Mouse (Mus musculus): ENCODE results near the gene Timm44. TPM values are rescaled to one million over a fixed set of nuclear protein-coding genes. Genes with fewer than 3 reads are reported as not detected.
"Not testable (repeated sequence)": the region's sequence is repeated elsewhere in the genome, so short reads cannot be mapped to it uniquely, and the experiment has no call there.

Timm44 gene
- polyA plus RNA-seq, 1 experiment from 2014 or later, result 44.5 TPM

- Histone ChIP-seq H3K9me3 (ENCODE audit: control insufficient read depth, low read length) (no peaks in the 10 kb centered on the region), H3K4me2 (ENCODE audit: low read length) (peak overlapping the region; percentile 74), H3K27ac (ENCODE audit: low read length) (peak overlapping the region; percentile 97), H3K4me1 (replicated peaks; ENCODE audit: control insufficient read depth, insufficient read depth, low read length) (peaks cover 41% of the 10 kb centered on the region), H3K4me3 (replicated peaks; ENCODE audit: low read length) (peak overlapping the region; percentile 69), H3K36me3 (ENCODE audit: control insufficient read depth, insufficient read depth) (peaks cover 11% of the 10 kb centered on the region; the same call in 1 of the 2 replicates), H3K27me3 (replicated peaks; ENCODE audit: control insufficient read depth, insufficient read depth, low read length) (no peaks in the 10 kb centered on the region), H3K9ac (replicated peaks; ENCODE audit: low read depth, low read length) (peak overlapping the region; percentile 96)
- ATAC-seq, result no peak
- WGBS, result 46% methylated on average over 4 of the region's 4 CpGs
Observed at GRCm38 (mm10) chr8:4257350-4257749, 18.4 kb downstream of the Timm44 start.

- no peak for ATAC-seq
- 36% methylated on average over 4 of the region's 4 CpGs for WGBS
- no peaks in the 10 kb centered on the region for H3K9me3 ChIP-seq (ENCODE audit: control insufficient read depth, low read length)
- peak overlapping the region; percentile 69 for H3K4me3 ChIP-seq (replicated peaks; ENCODE audit: low read length)
- peak overlapping the region; percentile 96 for H3K9ac ChIP-seq (replicated peaks; ENCODE audit: low read depth, low read length)
- H3K4me2 ChIP-seq (ENCODE audit: low read length), result peak overlapping the region; percentile 74
- H3K4me1 ChIP-seq (replicated peaks; ENCODE audit: control insufficient read depth, insufficient read depth, low read length), result peaks cover 42% of the 10 kb centered on the region
- H3K36me3 ChIP-seq (ENCODE audit: control insufficient read depth, insufficient read depth), result peaks cover 11% of the 10 kb centered on the region; the same call in 1 of the 2 replicates
- H3K27ac ChIP-seq (ENCODE audit: low read length), result peak overlapping the region; percentile 97
- no peaks in the 10 kb centered on the region for H3K27me3 ChIP-seq (replicated peaks; ENCODE audit: control insufficient read depth, insufficient read depth, low read length)
Observed at GRCm38 (mm10) chr8:4256911-4257310, 18.8 kb downstream of the Timm44 start.

GRCm38 (mm10) chr8:4255471-4255870, 20.2 kb downstream of the Timm44 start:
- H3K9me3 ChIP-seq (ENCODE audit: control insufficient read depth, low read length); ATAC-seq; H3K36me3 ChIP-seq (ENCODE audit: control insufficient read depth, insufficient read depth); H3K9ac ChIP-seq (replicated peaks; ENCODE audit: low read depth, low read length); H3K4me2 ChIP-seq (ENCODE audit: low read length); H3K27ac ChIP-seq (ENCODE audit: low read length); H3K4me3 ChIP-seq (replicated peaks; ENCODE audit: low read length); H3K27me3 ChIP-seq (replicated peaks; ENCODE audit: control insufficient read depth, insufficient read depth, low read length): not testable (repeated sequence)
- peaks cover 42% of the 10 kb centered on the region for H3K4me1 ChIP-seq (replicated peaks; ENCODE audit: control insufficient read depth, insufficient read depth, low read length)
- WGBS, result 92% methylated on average over 7 of the region's 7 CpGs

- H3K4me2 ChIP-seq (ENCODE audit: low read length), result peak overlapping the region; percentile 60
- H3K36me3 ChIP-seq (ENCODE audit: control insufficient read depth, insufficient read depth), result peaks cover 4% of the 10 kb centered on the region; the same call in 1 of the 2 replicates
- H3K4me3 ChIP-seq (replicated peaks; ENCODE audit: low read length), result peak overlapping the region; percentile 97
- 42% methylated on average over 6 of the region's 6 CpGs for WGBS
- H3K27me3 ChIP-seq (replicated peaks; ENCODE audit: control insufficient read depth, insufficient read depth, low read length), result no peaks in the 10 kb centered on the region
- H3K9ac ChIP-seq (replicated peaks; ENCODE audit: low read depth, low read length), result 0 out of 2 replicates have a peak overlapping the region, but pooled peaks have one; percentile 15
- H3K4me1 ChIP-seq (replicated peaks; ENCODE audit: control insufficient read depth, insufficient read depth, low read length), result peaks cover 35% of the 10 kb centered on the region
- peak overlapping the region; percentile 94 for H3K27ac ChIP-seq (ENCODE audit: low read length)
- H3K9me3 ChIP-seq (ENCODE audit: control insufficient read depth, low read length), result no peaks in the 10 kb centered on the region
- no peak for ATAC-seq
Observed at GRCm38 (mm10) chr8:4254001-4254400, 21.7 kb downstream of the Timm44 start.

GRCm38 (mm10) chr8:4252934-4253841, 22.5 kb downstream of the Timm44 start, which contains the start of gene Snapc2:
Snapc2 (plus strand) TSS chr8:4253080.
- Histone ChIP-seq H3K4me2 (ENCODE audit: low read length) (peak within 1 kb of the TSS; percentile 60), H3K27ac (ENCODE audit: low read length) (peak within 1 kb of the TSS; percentile 94), H3K9me3 (ENCODE audit: control insufficient read depth, low read length) (no peaks in the 10 kb centered on the region), H3K4me1 (replicated peaks; ENCODE audit: control insufficient read depth, insufficient read depth, low read length) (peaks cover 35% of the 10 kb centered on the region), H3K9ac (replicated peaks; ENCODE audit: low read depth, low read length) (peak within 1 kb of the TSS; percentile 92), H3K36me3 (ENCODE audit: control insufficient read depth, insufficient read depth) (peaks cover 4% of the 10 kb centered on the region; the same call in 1 of the 2 replicates), H3K4me3 (replicated peaks; ENCODE audit: low read length) (peak within 1 kb of the TSS; percentile 97), H3K27me3 (replicated peaks; ENCODE audit: control insufficient read depth, insufficient read depth, low read length) (no peaks in the 10 kb centered on the region)
- WGBS, result under 1% methylated on average over 67 of the region's 69 CpGs
- peak; percentile 86 for ATAC-seq

- 45% methylated on average over 8 of the region's 8 CpGs for WGBS
- Histone ChIP-seq H3K27ac (ENCODE audit: low read length) (peak overlapping the region; percentile 94), H3K9me3 (ENCODE audit: control insufficient read depth, low read length) (no peaks in the 10 kb centered on the region), H3K36me3 (ENCODE audit: control insufficient read depth, insufficient read depth) (peaks cover 7% of the 10 kb centered on the region; the same call in 1 of the 2 replicates), H3K4me1 (replicated peaks; ENCODE audit: control insufficient read depth, insufficient read depth, low read length) (peaks cover 26% of the 10 kb centered on the region), H3K9ac (replicated peaks; ENCODE audit: low read depth, low read length) (peak overlapping the region; percentile 92), H3K4me3 (replicated peaks; ENCODE audit: low read length) (peak overlapping the region; percentile 97), H3K27me3 (replicated peaks; ENCODE audit: control insufficient read depth, insufficient read depth, low read length) (no peaks in the 10 kb centered on the region), H3K4me2 (ENCODE audit: low read length) (peak overlapping the region; percentile 60)
- ATAC-seq, result no peak
Observed at GRCm38 (mm10) chr8:4252116-4252760, 23.5 kb downstream of the Timm44 start.

GRCm38 (mm10) chr8:4250306-4250970, 25.3 kb downstream of the Timm44 start:
- Histone ChIP-seq H3K9me3 (ENCODE audit: control insufficient read depth, low read length) (no peaks in the 10 kb centered on the region), H3K4me2 (ENCODE audit: low read length) (no peak overlapping the region), H3K36me3 (ENCODE audit: control insufficient read depth, insufficient read depth) (peaks cover 20% of the 10 kb centered on the region), H3K27me3 (replicated peaks; ENCODE audit: control insufficient read depth, insufficient read depth, low read length) (no peaks in the 10 kb centered on the region), H3K4me3 (replicated peaks; ENCODE audit: low read length) (no peak overlapping the region), H3K9ac (replicated peaks; ENCODE audit: low read depth, low read length) (no peak overlapping the region), H3K27ac (ENCODE audit: low read length) (no peak overlapping the region), H3K4me1 (replicated peaks; ENCODE audit: control insufficient read depth, insufficient read depth, low read length) (peaks cover 15% of the 10 kb centered on the region)
- WGBS, result 35% methylated on average over 26 of the region's 26 CpGs
- peak; percentile 26 for ATAC-seq

GRCm38 (mm10) chr8:4249213-4249612, 26.5 kb downstream of the Timm44 start:
- ATAC-seq, result no peak
- Histone ChIP-seq H3K36me3 (ENCODE audit: control insufficient read depth, insufficient read depth) (peaks cover 31% of the 10 kb centered on the region), H3K9me3 (ENCODE audit: control insufficient read depth, low read length) (no peaks in the 10 kb centered on the region), H3K4me2 (ENCODE audit: low read length) (no peak overlapping the region), H3K4me1 (replicated peaks; ENCODE audit: control insufficient read depth, insufficient read depth, low read length) (peaks cover 12% of the 10 kb centered on the region), H3K27ac (ENCODE audit: low read length) (no peak overlapping the region), H3K27me3 (replicated peaks; ENCODE audit: control insufficient read depth, insufficient read depth, low read length) (no peaks in the 10 kb centered on the region), H3K9ac (replicated peaks; ENCODE audit: low read depth, low read length) (no peak overlapping the region), H3K4me3 (replicated peaks; ENCODE audit: low read length) (no peak overlapping the region)
- WGBS, result 22% methylated on average over 29 of the region's 29 CpGs

Measured in forebrain, embryonic 16.5 days (tissue).